Mouse (Mus musculus) liver, postnatal 0 days (tissue): ENCODE measurements around the gene Ddx25.

Source experiments
- CTCF ChIP-seq: sonication (generic); IDR thresholded peaks from 2 replicates; pipeline ENCODE4 v1.5.1; 2016; ENCODE audit warnings: antibody characterized with exemption, low read depth
- EP300 ChIP-seq: IDR thresholded peaks from 2 replicates; pipeline ENCODE4 v1.6.1; 2016; ENCODE audit warnings: antibody characterized with exemption, low read depth, mild to moderate bottlenecking

- TF ChIP-seq CTCF: no peak
- no peak for TF ChIP-seq EP300
Observed at GRCm38 (mm10) chr9:35541941-35542340, 16.4 kb downstream of the Ddx25 start.
